Mouse (Mus musculus) MEL (cell line): ENCODE data around the gene Syt16. TPM values are rescaled to one million over a fixed set of nuclear protein-coding genes. Genes with fewer than 3 reads are reported as not detected.
A peak's percentile ranks its signal among the peaks of the same experiment; 100 is the strongest.

Experiments used
- DNase-seq: peaks from one replicate; pipeline ENCODE4 v3.0.0; 2011; ENCODE audit warnings: low read depth, low spot score
- H3K27ac ChIP-seq: 2 replicates; pipeline ENCODE4 v1.5.1; 2012; ENCODE audit warnings: low read depth, mild to moderate bottlenecking, control low read depth, low read length, moderate library complexity; ENCODE audit not compliant: control insufficient read depth
- H3K27me3 ChIP-seq, 2 experiments: fragments of 150-350 bp in 1 of 2; sonication (generic) in 1 of 2; 2 replicates each; pipeline ENCODE4 v1.6.1; 2012; ENCODE audit warnings: low read length in 2 of 2, mild to moderate bottlenecking in 2 of 2, improper control_type of control experiment in 1 of 2, moderate library complexity in 1 of 2; ENCODE audit not compliant: insufficient read depth in 2 of 2, control insufficient read depth in 1 of 2
- H3K36me3 ChIP-seq, 2 experiments: 2 replicates each; pipeline ENCODE4 v1.6.1; 2012 to 2014; ENCODE audit warnings: low read length in 2 of 2, improper control_type of control experiment in 1 of 2, inconsistent platforms in 1 of 2, mild to moderate bottlenecking in 1 of 2; ENCODE audit not compliant: insufficient read depth in 2 of 2, control insufficient read depth in 1 of 2
- H3K4me1 ChIP-seq, 2 experiments: fragments of 150-350 bp in 1 of 2; sonication (generic) in 1 of 2; 2 replicates each; pipeline ENCODE4 v1.6.1; 2012; ENCODE audit warnings: low read length in 2 of 2, improper control_type of control experiment in 1 of 2, mild to moderate bottlenecking in 1 of 2; ENCODE audit not compliant: insufficient read depth in 2 of 2, control insufficient read depth in 1 of 2
- H3K4me3 ChIP-seq, 2 experiments: fragments of 150-350 bp in 1 of 2; sonication (generic) in 1 of 2; 2 replicates each; pipeline ENCODE4 v1.5.1; 2012; ENCODE audit warnings: low read depth in 2 of 2, low read length in 2 of 2, mild to moderate bottlenecking in 2 of 2, moderate library complexity in 2 of 2, control low read depth in 1 of 2, improper control_type of control experiment in 1 of 2; ENCODE audit not compliant: control insufficient read depth in 1 of 2, insufficient read depth in 1 of 2
- H3K79me2 ChIP-seq: 2 replicates; pipeline ENCODE4 v1.6.1; 2012; ENCODE audit warnings: mild to moderate bottlenecking, low read length, moderate library complexity; ENCODE audit not compliant: control insufficient read depth, poor library complexity, insufficient read depth
- H3K9ac ChIP-seq: 2 replicates; pipeline ENCODE4 v1.6.1; 2012; ENCODE audit warnings: low read depth, mild to moderate bottlenecking, control low read depth, low read length, moderate library complexity; ENCODE audit not compliant: control insufficient read depth, poor library complexity, severe bottlenecking
- H3K9me3 ChIP-seq: fragments of 150-350 bp; sonication (generic); replicated peaks from 2 replicates; pipeline ENCODE4 v1.6.1; 2012; ENCODE audit warnings: mild to moderate bottlenecking, low read length, improper control_type of control experiment, moderate library complexity; ENCODE audit not compliant: insufficient read depth
- E2F4 ChIP-seq: IDR thresholded peaks from 2 replicates; pipeline ENCODE4 v1.6.1; 2011; ENCODE audit warnings: low read depth, low read length, improper control_type of control experiment, borderline replicate concordance
- ELF1 ChIP-seq: IDR thresholded peaks from 2 replicates; pipeline ENCODE4 v1.6.1; 2014; ENCODE audit warnings: low read depth, mild to moderate bottlenecking, inconsistent platforms, low read length, improper control_type of control experiment, moderate library complexity
- GABPA ChIP-seq: IDR thresholded peaks from 2 replicates; pipeline ENCODE4 v1.6.1; 2012; ENCODE audit warnings: low read depth, mild to moderate bottlenecking, inconsistent platforms, low read length, improper control_type of control experiment, moderate library complexity
- GATA1 ChIP-seq: IDR thresholded peaks from 2 replicates; pipeline ENCODE4 v1.6.1; 2011; ENCODE audit warnings: low read depth, low read length, improper control_type of control experiment
- MEF2A ChIP-seq: IDR thresholded peaks from 2 replicates; pipeline ENCODE4 v1.6.1; 2014; ENCODE audit warnings: low read depth, mild to moderate bottlenecking, inconsistent platforms, low read length, improper control_type of control experiment; ENCODE audit not compliant: poor library complexity, insufficient replicate concordance, severe bottlenecking; ENCODE audit errors: extremely low read depth
- MYC ChIP-seq: IDR thresholded peaks from 2 replicates; pipeline ENCODE4 v1.6.1; 2011; ENCODE audit warnings: low read depth, mild to moderate bottlenecking, low read length, improper control_type of control experiment, moderate library complexity
- SIN3A ChIP-seq: IDR thresholded peaks from 2 replicates; pipeline ENCODE4 v1.6.1; 2012; ENCODE audit warnings: low read length, improper control_type of control experiment, inconsistent platforms
- SMC3 ChIP-seq: IDR thresholded peaks from 2 replicates; pipeline ENCODE4 v1.6.1; 2011; ENCODE audit warnings: low read depth, low read length, improper control_type of control experiment
- TCF12 ChIP-seq: IDR thresholded peaks from 2 replicates; pipeline ENCODE4 v1.6.1; 2014; ENCODE audit warnings: low read depth, mild to moderate bottlenecking, inconsistent platforms, low read length, improper control_type of control experiment, moderate library complexity
- ZKSCAN1 ChIP-seq: IDR thresholded peaks from 2 replicates; pipeline ENCODE4 v1.6.1; 2012; ENCODE audit warnings: low read depth, mild to moderate bottlenecking, inconsistent platforms, low read length, improper control_type of control experiment, moderate library complexity
- ZMIZ1 ChIP-seq: IDR thresholded peaks from 2 replicates; pipeline ENCODE4 v1.6.1; 2012; ENCODE audit warnings: low read depth, mild to moderate bottlenecking, inconsistent platforms, low read length, improper control_type of control experiment, moderate library complexity
- polyA plus RNA-seq, 2 experiments: library from polyadenylated mRNA; stranded (reverse) in 1 of 2; unstranded in 1 of 2; fragments of >175 nt in 1 of 2; fragments of >200 nt in 1 of 2; gene quantifications; 2 replicates each; pipeline versions ENCODE4 v1.2.1 to v1.2.4; 2012; ENCODE audit warnings: low replicate concordance in 2 of 2, low read depth in 1 of 2; ENCODE audit not compliant: insufficient read length in 2 of 2, insufficient read depth in 1 of 2, missing spikeins in 1 of 2
- total RNA-seq: library from RNA; depleted of rRNA; stranded (reverse); fragments of 300-350 nt; gene quantifications from 2 replicates; pipeline ENCODE4 v1.2.3, GENCODE M21; 2012

Gene Syt16
- total and polyA plus RNA-seq, 3 experiments = 0.07 TPM; not detected in 2

- TF ChIP-seq GABPA (peak; percentile 69; the same call in 1 of the 2 replicates), MEF2A (no peak), E2F4 (no peak), ZMIZ1 (peak; percentile 92)
Observed at GRCm38 (mm10) chr12:73964291-73965281, 32.9 kb upstream of the Syt16 start, which contains the start of gene Snapc1 (continued).

- H3K9me3 ChIP-seq = no peaks in the 10 kb centered on the region
- peaks cover 11 to 21% of the 10 kb centered on the region in 2 experiments for H3K36me3 ChIP-seq
Observed at GRCm38 (mm10) chr12:73969142-73969541, 28.3 kb upstream of the Syt16 start.

DNA sequence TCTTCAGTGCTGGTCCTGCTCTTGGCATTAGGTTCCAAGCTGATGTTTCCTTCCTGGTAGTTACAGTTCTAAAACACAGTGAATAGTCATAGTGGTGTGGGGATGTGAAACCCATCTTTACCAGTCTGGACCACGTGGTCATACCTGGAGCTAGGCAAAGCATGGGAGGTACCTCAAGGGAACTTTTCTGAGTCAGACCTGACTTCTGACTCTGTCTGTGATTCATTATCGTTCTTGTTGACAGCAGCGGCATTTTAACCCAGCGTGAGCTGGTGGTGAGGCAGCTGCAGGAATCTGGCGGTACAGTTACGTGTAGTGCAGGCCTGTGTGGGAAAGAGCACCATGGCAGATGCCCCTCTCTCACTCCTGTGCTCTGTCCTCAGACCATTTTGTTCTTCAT lies 22.9 kb upstream of the Syt16 start:
- Histone ChIP-seq H3K79me2 (no peaks in the 10 kb centered on the region), H3K27ac (no peak overlapping the region), H3K4me3 (no peak overlapping the region), H3K36me3 (peaks cover 0 to 18% of the 10 kb centered on the region in 2 experiments; a peak in 2 of 4 replicates), H3K9ac (no peak overlapping the region), H3K9me3 (no peaks in the 10 kb centered on the region)
- TF ChIP-seq SIN3A (no peak), TCF12 (no peak), ELF1 (no peak), GATA1 (no peak), SMC3 (no peak)
- TF ChIP-seq, all 39 proteins: peak for 0
- H3K27me3 ChIP-seq = no peaks in the 10 kb centered on the region; a peak in 1 of 4 replicates
- H3K4me1 ChIP-seq = no peaks in the 10 kb centered on the region
- no peak for DNase-seq

More at GRCm38 (mm10) chr12:73969142-73969541, 28.3 kb upstream of the Syt16 start:
- no peak for DNase-seq
- Histone ChIP-seq H3K4me3 (no peak overlapping the region), H3K4me1 (peaks cover 0 to 8% of the 10 kb centered on the region in 2 experiments; a peak in 1 of 4 replicates), H3K27ac (no peak overlapping the region), H3K27me3 (no peaks in the 10 kb centered on the region; a peak in 1 of 4 replicates), H3K79me2 (peaks cover 18% of the 10 kb centered on the region), H3K9ac (no peak overlapping the region)
- TF ChIP-seq MYC (no peak), ZKSCAN1 (peak; percentile 98)
